Mouse (Mus musculus) left cerebral cortex, adult 8-10 months (tissue): ENCODE data around the gene Ttc23. TPM values are rescaled to one million over a fixed set of nuclear protein-coding genes. Genes with fewer than 3 reads are reported as not detected.

Experiments
- DNase-seq, 2 experiments: peaks; one replicate each; pipeline ENCODE4 v3.0.0; 2022; ENCODE audit warnings: low spot score in 2 of 2
- total RNA-seq, 4 experiments: library from RNA; stranded (reverse); gene quantifications; 2 replicates each; pipeline ENCODE4 v1.2.4; 2022

Ttc23 gene
- total RNA-seq, 4 experiments from 2014 or later = 6.2 to 13.1 (median 6.6) TPM

GRCm38 (mm10) chr7:67740796-67741195, 93.6 kb downstream of the Ttc23 start:
- no peak for DNase-seq

DNA sequence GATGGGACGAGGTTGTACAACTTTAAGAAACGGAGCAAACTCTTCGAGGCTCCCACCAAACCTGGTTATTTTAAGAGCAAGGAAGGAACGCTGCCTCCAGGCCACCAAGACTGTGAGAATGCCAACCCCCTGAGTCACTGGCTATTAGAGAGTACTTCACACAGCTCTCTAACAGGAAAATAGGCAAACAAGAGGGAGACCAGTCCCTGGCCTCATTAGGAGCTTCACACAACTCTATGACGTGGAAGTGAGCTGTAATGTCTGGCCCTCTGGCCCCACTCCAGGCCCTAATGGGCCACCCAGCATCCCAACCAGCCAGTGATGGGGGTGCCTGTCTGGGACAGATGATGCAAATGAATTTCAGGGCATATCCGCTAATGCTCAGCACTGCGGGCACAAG, 94.5 kb downstream of the Ttc23 start:
- DNase-seq = no peak

DNA sequence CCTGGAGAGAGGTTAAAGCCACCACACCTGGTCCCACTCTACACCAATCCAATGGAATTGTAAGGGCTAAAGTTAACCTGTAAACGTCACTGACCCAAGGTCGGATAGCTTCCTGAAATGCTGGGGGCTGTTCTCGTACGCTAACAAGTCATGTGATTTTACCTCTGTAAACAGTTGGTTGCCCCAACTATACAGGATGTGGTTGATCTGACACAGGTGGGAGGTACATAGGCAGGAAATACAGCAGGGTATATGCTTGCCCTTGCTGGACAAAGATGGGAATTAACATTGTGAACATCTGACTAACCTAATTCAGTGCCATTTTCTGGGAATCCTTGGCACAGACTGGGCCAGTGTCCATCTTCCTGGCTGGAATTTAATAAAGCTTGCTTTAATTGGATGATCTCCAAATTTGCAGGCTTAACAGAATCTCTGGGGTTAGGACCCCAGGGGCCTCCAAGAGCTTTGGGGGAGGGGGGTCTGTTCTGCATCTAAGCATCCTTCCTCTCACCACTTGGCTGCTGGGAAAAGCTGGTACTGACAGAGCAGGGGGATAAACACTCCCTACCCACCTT, 100.6 kb downstream of the Ttc23 start:
- DNase-seq = no peak

DNA sequence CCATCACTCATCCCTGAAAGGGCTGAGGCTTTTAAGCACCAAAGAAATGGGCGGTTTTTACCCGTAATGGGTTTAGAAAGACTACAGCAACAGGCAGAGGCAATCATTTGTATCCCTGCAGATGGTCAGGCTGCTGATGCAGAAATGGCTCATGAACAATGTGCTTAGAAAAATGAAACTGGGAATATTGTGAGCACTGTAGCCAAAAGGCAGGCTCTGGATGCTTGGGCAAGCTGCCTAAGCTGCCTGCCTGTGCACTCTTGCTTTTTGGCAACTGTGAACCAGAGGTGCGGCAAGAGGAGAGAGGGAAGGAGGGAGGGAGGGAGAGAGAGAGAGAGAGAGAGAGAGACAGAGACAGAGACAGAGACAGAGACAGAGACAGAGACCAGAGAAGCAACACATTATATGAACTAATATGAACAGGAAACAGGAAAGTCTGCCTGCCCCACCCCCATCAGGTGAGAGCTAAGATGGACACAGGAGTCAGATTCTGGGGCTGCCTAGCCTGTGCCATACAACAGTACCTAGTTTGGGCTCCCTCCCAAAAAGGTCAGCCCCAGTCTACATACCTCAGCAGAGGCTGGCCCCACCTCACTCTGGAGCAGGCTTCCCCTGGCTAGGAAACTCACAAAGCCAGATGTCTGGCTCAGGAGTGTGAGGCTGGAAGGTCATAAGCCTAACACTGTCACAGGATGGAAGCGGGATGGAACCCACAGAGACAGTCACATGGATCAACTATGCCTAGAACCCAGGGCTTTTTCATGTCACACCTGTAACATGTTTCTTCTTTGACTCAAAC, 102.4 kb downstream of the Ttc23 start:
- no peak for DNase-seq

DNA sequence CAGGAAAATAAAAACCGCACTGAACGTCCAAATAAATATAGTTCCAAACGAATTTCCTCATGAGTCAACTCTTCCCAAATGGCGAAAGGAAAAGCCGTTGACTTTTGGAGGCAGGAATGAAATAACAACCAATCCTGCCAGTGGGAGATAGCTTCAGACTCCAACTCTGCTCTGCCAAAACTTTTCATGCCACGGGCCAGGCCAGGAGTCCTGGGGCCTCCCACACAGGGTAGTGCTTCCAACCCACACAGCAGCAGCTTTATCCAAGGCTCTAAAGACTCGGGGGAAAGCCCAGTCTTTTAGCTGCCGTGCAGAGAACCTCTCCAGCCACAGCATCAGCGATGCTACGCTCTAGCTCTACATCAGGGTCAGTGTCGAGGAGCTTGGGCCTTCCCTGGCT, 107.4 kb downstream of the Ttc23 start:
- DNase-seq = no peak

DNA sequence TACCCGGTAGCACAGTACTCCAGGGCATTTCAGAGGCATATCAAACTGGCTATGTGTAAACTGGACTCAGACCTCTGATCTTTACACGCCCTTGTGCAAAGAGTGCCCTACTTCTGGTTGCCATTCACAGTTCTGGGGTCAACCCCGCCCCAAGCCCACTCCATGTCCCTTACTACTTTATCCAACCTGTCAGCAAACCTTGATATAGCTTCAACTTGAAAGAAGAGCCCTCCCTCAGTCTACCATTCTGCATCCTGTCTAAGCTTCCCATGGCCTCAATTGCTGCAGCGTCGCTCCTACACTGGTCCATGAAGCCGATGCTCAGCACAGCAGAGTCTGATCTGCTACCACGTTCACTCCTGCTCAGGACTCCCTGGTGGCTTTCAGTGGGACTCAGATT, 108.2 kb downstream of the Ttc23 start:
- no peak for DNase-seq

DNA sequence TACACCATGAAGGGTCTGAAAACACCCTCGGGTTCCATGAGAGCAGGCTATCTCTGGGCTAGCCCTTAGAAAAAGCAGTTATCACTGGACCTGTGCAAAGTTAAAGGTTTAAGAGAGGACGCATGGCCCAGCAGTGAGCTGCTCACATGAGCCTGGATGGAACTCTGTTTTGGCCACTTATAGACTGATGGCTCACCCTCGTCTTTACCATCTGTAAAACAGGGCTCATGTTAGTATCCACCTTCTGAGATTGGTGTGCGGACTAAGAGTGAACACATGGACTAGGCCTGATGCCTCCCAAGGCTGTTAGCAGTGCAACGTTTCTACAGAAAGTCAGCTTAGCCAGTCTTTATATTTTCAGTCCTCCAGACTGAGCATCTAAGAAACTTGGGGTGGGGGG, 109.4 kb downstream of the Ttc23 start:
- no peak for DNase-seq

- DNase-seq = no peak
Measured at GRCm38 (mm10) chr7:67758506-67758857, 111.3 kb downstream of the Ttc23 start.

DNA sequence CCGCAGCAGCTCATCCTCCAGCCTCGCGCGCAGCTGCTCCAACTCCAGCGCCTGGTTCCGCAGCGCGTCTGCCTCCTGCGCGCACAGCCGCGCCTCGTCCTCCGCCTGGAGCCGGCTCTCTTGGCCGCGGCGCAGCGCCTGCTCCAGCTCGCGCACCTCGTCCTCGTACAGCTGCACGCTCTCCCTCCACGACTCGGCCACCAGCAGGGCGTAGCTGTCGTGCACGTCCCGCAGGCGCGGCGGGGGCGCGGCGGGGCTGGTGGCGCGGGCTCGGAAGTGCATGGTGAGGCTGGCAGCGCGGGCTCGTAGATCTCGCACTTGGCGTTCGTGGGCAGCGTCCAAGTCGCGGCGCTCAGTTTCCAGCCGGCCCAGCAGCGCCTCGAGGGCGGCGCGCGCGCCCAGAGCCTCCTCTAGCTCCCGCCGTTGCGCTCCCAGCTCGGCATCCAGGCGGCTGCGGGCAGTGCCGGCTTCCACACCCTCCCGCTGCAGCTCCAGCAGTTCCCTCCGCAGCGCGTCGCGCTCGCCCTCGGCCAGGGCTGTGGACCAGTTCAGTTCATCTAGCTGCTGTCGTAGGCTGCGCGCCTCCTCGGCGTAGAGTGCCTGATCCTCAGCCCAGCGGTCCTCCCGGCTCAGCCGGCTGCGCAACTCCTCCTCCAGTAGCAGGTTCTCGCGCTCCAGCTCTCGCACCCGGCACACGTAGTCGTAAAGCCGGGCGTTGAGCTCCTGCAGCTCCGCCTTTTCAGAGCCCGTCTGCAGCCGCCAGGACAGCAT, 111.8 kb downstream of the Ttc23 start:
- peak; percentile 60 to 73 for DNase-seq

DNA sequence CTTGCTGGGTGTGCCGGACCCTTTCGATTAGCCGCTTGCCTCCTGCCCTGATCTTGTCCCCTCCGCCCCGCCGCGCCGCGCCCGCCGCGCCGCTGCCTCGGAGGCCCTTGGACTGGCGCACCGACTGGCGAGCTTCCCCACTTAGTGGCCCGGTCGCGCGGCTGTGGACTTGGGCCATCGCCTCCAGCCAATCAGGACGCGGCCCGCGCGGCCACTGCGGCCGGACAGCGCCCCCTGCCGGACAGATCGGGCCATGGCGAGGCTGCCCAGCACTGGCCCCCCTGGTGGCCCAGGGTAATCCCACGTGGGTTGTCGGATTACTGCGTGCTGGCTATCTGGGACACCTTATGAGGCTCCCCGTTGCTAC, 112.4 kb downstream of the Ttc23 start, which contains the start of gene Synm:
Gene Synm, minus strand, starts transcription at position 114 of the 367 bp plus-strand sequence.
- peak; percentile 71 to 85 for DNase-seq

DNA sequence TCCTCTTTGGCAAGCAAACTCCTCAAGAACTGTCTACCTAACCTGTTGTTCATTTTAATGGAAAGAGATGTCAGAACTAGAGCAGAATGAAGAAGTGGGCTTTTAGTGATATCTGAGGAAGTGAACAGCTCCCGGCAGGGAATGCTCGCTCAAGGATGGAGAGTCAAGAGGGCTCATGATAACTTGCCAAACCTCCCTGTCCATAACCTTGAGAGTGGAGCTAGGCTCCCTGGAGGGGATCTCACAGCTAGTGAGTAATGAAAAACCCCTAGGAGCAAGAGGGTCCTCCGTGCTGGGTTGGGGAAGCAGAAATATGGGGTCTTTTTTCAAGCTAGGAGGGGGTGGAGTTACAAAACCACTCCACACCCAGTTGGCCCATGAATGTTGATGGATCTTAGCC, 116.4 kb downstream of the Ttc23 start:
- DNase-seq = no peak

- DNase-seq = no peak
Measured at GRCm38 (mm10) chr7:67768125-67768524, 120.9 kb downstream of the Ttc23 start.

DNA sequence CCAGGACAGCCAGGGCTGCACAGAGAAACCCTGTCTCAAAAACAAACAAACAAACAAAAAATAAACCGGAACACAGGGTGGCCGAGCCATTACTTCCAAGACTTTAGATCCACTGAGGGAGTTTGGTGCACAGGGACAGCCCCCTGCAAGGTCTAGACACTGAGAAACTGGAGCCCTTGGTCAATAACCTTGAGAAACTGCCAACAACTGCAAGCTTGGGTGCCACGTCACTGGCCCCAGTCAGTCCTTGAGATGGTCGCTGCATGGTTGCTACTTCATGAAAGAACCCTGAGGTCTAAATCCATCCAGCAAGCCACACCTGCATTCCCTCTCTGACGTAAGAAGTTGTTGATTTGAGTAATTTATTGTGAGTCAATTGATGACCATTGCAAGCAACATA, 122.3 kb downstream of the Ttc23 start:
- DNase-seq = no peak

DNA sequence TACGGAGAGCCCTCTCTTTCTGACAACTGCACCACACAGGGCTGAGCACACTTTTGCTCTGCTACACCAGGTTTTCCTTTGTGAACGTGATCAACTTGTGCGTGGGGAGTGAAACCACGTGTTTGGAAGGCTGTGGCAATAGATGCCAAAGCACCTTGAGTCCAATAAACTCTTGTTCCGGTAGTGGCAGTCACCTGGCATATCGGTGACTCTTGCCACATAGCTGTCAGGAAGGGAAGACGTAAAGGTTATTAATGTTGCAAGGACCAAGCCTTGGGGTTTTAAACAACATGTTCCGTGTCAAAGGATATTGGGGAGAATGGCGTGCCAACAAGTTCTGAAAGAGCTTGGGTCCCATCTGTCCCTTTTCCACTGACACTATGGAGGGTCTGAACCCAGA, 125.0 kb downstream of the Ttc23 start:
- DNase-seq = no peak

DNA sequence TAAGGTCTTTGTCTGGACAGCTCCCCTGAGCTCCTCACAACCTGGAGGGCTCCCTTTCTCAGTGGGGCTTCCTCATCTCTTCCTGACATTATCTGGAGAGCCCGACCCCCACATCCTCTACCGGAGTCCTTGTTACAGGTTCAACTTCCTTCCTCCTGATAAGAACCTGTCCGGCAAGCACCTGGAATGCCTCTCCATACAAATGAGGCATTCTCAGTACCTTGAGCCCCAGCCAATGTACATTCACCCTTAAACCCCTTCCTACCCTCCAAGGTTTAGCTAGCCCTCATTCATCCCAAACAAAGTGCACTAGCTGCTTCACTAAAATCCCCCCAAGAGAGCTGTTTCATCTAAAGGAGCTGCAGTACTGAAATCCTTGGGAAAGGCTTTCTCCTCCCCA, 128.4 kb downstream of the Ttc23 start:
- DNase-seq = no peak

- DNase-seq = no peak
Measured at GRCm38 (mm10) chr7:67776636-67777305, 129.6 kb downstream of the Ttc23 start.

GRCm38 (mm10) chr7:67787861-67788260, 140.7 kb downstream of the Ttc23 start:
- no peak for DNase-seq

DNA sequence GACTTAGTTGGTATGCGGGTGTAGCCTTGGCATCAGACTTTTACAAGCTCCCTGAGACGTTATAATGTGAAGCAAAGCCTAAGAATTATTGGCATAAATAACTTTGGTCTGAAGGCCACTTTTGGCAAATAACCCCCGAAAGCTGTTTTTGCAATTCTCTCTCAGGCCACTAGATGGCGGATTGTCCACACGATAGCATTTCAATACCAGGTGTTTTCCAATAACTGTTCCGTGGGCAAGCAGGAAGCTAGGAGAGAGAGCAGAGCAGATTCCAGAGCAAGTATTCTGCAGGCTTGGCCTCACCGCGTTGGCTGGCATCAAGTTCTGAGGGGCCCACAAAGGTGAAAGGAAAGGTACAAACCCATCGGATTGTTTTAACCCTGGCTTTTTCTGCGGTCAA, 141.5 kb downstream of the Ttc23 start:
- peak; percentile 28 to 59 for DNase-seq

DNA sequence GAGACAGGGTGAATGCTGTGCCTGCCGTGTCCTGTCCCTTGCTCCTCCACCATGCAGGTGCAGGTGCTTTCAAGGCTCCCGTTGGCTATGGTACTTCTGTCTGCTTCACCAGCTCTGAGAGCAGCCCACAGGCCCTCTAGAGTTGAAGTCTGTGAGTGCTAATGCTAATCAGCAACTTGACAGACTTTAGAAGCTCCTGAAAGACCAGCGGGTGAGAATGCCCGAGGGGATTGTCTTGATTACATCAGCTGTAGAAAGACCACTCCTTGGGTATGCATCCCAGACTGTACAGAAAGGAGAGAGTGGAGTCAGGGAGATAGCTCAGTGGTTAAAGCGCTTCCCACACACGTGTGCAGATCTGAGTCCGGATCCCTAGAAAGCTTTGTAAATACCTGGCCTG, 144.0 kb downstream of the Ttc23 start:
- DNase-seq = no peak

DNA sequence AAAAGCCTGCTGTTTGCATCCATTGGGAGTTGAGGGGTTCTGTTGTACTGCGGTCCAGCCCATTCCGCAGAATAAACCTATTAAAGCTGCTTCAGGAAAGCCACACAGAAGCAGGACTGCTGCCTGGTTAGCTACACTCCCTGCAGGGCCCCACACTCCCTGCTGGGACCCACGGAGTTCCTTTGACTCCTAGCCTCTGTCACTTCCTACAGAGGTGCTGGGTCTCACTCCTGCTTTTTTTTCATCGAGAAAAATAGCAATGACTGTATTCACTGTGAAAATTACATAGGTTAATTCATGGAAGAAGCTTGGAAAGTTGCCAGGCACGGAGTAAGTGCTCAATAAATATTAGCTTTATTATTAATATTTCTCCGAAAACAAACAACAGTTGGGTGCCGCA, 146.2 kb downstream of the Ttc23 start:
- DNase-seq = no peak

DNA sequence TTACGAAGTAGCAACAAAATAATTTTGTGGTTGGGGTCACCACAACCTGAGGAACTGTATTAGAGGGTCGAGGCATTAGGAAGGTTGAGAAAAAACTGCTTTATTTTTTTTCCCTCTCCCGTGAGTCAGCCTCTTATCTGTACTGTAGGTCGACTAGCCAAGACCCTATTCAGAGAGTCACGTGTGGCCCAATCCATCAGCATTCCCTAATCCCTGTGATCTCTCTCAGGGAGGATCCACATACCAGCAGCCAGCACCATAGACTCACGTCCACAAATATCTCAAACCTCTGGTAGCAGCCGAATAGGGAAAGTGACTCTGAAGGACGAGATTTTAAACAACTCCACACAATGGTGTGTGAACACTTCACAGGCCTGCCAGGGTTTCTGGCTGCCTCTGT, 149.9 kb downstream of the Ttc23 start:
- no peak for DNase-seq

DNA sequence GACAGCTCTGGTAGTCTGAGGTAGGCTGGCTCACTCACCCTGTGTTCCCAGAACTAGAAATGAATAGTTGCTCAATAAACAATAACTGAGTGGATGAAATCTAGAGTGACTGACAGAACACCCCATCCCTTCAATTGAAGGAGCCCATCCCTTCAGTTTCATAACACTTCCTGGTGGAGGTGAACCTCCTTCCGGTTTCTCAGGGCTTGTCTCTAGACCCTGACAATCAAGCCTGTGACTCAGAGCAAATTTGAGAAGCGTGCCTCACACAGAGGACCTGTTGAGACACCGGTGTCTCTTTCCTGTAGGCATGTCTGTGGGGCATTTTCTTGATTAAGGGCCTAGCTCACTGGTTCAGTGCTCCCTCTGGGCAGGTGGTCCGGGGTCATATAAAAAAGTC, 151.3 kb downstream of the Ttc23 start:
- DNase-seq = no peak
